Mouse (Mus musculus): ENCODE measurements around the gene Zdhhc18.

DNA sequence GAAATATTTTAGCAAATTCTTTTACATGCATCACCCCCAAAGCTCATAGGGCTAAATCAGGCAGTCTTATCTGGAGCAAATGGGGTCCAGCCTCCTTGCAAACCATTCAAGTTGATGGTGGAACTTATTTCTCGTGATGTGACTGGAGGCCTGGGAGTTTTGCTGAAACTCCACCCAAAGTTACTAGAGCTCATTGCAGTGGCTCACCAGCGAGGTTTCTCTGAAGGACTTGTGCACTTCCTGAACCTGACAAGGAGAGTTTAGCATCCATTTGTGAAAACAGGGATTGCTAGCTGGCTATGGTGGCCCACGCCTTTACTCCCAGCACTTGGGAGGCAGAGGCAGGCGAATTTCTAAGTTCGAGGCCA is 15.9 kb downstream of the Zdhhc18 start:
- TF ChIP-seq GATA1 (IDR thresholded peaks at IDR 0.05; ENCODE audit: borderline replicate concordance, low read length) (no peak), FLI1 (IDR thresholded peaks at IDR 0.05; ENCODE audit: low read length) (no peak)
